Mouse (Mus musculus) lung, postnatal 36 days (tissue): ENCODE results near the gene Blvrb.
A peak's percentile ranks its signal among the peaks of the same experiment; 100 is the strongest.

Source experiments
- DNase-seq: peaks from one replicate; pipeline ENCODE4 v3.0.0; 2022; ENCODE audit warnings: mixed read lengths

The Blvrb gene

DNA sequence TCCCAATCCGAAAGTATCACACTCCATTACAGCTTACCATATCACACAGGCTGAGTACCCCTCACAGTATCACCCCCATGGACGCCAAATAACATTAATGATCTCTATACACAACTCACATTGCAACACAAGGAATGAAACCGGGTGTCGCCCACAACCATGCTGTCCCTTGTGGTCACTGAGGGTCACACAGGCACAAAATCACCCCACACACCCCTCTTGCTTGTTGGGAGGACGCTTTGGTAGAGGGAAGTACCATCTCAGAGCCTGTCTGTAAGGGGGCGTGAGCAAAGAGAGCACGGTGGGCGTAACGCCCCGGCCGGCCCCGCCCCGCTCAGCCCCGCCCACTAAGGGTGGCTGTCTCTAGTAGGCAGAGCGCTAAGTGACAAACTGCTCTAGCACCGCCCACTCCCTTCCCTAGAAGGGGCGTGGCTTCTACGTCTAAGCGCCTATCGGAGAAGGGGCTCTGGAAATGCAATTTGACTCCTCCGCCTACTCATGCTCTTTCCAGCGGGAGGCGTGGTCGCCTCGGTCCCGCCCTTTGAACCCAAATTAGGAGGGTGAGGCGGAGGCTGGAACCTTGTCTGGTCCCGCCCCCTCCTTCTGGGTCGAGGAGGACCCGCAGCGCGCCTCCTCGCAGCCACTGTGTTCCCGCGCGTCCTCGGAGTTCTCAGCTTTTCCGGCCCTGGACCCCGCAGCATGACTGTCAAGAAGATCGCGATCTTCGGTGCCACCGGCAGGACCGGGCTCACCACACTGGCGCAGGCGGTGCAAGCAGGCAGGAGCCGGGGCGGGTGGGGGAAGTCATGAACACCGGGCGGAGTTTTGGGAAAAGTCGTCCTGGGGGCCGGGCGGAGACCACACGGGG, at the start of gene Blvrb, which contains the start of gene Sptbn4:
Gene Blvrb (plus strand): TSS at position 560 of the 868 bp plus-strand sequence.
Gene Sptbn4 (minus strand): TSS at position 268 of the 868 bp plus-strand sequence.
- DNase-seq = peak; percentile 100

DNA sequence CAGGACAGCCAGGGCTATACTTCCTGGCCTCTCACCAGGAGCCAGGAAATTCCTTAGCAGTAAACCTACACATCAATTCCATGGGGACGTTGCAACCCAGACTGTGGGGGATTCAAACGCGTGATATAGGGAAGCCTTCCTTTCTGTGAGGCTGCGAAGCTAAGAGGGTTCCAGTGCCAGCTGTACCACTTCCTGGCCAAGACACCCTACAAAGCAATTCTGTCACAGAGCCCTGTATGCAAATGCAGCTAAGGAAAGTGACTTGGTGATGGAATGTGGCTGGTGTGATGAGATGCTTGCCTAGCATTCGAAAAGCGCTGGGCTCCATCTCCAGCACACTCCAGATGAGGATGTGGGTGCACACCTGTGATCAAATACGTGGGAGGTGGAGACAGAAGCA, 47.2 kb upstream of the Blvrb start:
- no peak for DNase-seq

DNA sequence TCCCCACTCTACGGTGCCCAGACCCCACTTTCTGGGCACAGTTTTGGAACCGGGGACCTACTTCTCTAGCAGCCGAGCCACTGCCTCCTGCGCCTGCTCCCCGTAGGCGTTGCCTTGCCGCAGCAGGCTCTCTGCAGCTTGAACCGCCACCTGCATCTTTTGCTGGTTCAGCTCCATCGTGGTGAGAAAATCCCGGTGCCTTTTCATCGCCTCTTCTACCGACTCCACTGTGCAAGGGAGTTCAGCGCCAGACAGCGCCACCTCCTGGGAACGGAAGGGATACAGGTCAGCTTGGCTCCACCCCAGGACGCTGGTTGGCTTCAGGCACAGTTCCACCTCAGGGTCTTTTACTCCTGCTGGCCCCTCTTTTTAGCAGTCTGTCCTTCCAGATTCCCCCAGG, 45.1 kb upstream of the Blvrb start:
- DNase-seq = peak; percentile 76

DNA sequence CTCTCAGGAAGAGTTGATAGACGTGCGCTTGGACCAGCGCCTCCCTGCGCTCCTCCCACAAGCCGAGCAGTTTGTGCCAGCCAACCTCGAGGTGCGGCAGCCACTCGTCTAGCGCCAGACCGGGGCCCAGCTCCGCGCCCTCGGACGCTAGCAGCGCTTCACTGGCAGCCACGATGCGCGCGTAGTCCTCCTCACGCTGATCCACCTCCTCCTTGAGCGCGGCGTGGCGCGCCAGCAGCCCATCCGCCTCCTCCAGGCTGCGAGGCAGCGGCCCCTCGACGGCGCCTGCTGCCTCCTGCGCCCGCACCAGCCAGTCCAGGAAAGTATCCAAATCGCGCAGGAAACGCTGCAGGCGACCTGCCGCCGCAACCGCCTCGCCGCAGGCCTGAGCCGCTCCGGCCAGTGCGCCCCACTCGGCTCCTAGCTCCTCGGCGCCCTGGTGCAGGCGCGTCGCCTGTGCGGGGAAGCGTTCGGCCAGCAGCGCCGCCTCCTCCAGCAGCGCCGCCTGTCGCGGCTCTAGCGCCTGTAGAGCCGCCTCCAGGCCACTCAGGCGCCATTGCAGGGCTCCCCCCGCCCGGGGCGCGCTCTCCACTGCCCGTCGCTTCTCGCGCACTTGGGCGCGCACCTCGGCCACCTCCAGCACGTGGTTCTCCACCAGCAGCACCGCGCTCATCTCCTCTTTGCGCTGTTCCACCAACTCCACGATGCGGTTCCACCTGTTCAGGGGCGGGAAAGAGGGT, 43.4 kb upstream of the Blvrb start:
- DNase-seq = no peak

DNA sequence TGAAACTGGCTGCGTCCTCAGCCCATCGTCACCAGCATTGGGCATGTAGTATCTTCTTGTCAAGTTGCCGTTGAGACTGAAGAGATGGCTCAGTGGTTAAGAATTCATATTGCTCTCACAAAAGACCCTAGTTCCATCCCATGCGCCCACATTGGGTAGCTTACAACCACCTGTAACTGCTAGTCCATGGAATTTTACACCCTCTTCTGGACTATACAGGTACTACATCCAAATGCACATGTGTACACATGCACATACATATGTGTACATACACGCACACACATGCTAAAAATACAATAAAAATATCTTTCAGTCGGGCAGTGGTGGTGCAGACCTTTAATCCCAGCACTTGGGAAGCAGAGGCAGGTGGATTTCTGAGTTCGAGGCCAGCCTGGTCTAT, 41.3 kb upstream of the Blvrb start:
- DNase-seq = no peak

DNA sequence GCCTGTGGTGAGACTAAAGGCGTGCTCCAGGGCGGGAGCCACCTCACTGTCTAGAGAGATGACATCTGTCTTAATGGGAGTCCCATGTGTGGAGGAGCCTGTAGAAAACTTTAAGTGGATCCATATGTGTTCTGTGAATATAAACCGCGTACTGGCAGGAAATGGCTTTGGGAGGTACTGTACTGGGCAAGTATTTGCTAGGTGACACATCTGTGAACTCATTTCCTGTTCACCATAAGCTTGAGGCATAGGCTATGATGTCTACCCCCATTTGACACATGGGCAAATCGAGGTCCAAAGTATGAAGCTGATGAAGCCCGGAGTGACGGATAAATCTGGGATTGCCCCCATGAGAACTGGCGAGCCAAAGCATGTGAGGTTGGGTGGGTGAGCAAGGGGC, 40.0 kb upstream of the Blvrb start:
- DNase-seq = no peak

DNA sequence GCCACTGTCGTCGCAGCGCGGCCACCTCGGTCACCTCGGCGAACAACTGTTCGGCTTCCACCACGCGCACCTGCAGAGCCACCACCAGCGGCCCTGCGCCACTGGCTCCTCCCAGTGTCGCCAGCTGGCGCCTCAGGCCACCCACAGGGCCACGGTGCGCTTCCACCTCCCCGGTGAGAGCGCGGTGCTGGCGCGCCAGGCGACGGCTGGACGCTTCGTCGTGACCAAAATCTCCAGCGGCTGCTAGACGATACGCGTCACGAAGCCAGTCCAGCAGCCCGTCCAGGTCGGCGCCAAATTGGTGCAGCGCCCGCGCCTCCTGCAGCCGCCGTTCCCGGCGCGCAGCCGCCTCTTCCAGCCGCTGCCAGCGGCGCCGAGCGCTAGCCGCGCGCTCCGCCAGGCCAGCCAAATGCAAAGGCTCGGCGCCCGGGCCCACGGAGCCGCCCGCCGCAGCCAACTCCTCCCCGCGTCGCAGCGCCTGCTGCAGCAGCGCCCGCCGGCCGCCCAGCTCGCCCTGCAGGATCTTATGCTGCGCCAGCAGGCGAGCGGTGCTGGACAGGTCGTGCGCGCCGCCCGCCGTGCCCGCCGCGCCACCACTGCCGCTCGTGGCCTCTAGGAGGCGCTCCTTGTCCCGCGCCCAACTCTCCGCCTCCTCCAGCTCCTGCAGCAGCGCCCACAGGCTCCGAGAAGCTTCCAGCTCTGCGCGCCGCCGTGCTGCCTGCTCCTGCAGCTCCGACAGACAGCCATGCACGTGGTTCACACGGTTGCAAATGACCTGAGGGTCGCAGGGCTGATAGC, 39.2 kb upstream of the Blvrb start:
- DNase-seq = peak; percentile 61

DNA sequence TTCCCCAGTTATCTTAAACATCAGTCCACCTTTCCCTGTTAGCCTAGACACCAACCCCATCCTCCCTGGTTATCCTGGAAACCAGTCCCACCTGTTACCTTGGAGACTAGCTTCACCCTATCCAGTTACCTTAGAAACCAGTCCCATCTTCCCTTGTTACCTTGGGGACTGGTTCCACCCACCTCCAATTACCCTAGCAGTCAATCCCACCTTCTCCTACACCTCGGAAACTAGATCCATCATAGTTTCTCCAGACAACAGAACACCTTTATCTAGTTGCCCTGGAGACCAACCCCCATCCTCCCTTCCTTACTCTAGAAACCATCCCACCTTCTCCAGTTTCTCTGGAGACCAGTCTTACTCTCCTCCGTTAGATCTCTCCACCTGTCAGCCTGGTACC, 30.6 kb upstream of the Blvrb start:
- DNase-seq = no peak

DNA sequence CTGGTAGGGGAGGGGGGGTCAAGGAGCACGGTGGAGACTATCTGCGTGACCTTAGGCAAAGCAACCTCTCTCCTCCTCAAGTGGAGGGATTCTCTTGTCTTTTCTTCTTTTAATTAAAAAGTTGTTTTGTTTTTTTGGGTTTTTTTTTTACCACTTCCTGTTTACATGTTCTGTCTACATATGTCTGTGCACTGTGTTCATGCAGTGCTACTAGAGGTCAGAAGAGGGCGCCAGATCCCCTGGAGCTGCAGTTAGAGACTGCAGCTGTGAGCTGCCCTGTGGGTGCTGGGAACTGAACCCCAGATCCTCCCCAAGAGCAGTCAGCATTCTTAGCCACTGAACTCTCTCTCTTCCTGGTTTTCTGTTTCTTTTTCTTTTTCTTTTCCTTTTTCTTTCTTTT, 28.7 kb upstream of the Blvrb start:
- no peak for DNase-seq

DNA sequence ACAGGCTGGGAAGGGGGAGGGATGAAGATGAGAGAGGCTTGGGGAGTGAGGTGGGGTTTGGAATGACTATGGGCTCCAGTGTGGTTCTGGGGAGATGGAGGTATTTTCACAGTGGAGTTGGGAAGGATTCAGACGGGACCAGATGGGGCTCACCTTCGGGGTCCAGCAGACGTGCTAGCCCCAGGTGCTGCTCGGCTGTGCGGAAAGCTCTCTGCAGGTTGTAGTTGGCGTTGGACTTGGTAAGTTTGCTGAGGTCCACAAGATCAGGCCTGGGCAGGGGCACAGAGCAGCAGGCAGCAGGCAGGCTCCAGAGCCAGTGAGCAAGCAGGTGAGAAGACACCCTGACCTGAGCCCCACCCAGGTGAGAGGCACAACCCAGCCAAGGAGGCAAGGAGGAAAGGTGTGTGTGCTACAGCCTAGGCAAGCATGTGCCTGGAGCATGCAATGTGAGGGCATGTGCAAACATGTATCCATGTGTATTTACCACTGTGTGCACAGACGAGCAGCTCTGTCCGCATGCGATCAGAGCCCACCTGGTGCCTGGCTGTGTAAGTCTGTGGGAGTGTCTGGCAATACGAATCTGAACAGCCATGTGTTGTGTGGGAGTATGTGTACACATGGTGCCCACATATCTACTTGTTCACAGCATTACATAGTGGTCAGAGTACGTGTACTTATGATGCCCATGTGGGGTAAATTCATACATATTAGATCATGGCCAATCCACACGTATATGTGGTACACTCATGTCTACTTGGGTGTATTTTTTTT, 24.0 kb upstream of the Blvrb start:
- DNase-seq = no peak

DNA sequence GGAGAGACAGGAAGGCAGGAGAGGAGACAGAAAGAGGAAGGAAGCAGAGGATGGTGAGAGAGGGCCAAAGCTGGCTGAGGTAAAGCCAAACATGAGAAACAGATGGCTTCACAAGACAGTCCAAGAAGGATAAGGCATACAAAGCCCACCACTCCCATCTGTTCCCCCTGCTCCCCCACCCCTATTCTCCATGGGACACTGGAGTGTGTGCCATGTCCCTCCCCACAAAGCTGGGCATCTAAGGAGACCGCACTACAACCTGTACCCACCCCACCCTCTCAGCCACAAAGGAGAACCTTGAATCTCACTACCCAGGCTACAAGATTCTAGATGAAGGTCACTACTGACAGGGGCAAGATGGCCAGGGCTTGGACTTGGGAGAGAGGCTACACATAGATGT, 20.4 kb upstream of the Blvrb start:
- DNase-seq = no peak

DNA sequence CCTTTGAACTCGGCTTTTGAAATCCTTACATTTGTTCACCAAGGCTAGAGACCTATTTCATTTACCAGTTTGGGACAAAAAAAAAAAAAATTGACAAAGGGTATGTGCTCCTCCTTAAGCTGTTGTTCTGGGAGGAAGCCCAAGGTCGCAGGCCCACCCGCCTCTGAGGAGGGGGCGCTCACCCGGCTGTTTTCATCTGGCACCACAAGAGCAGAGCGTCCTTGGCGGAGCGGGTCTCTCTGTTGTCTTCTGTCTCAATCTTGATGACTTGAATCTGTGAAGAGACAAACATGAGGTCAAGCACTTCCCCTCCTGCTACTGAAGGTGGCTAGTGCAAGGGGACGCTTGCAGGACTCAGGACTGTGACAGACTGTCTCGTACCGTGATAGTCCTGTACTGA, 19.8 kb upstream of the Blvrb start:
- DNase-seq = no peak

DNA sequence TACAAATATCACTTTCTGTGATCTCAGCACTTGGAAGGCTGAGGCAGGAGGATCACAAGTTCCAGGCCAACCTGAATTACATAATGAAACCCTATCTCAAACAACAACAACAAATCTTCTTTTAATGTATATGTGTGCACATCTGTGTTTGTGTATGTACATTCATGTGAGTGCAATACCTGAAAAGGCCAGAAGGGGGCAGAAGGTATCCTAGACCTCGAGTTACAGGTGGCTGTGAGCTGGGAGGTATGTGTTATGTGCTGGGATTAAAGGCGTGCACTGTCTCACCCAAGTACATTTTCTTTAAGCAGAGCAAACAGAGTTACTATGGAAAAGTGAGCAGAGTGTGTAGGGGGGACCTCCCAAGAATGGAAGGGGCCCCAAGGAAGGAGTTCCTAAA, 18.6 kb upstream of the Blvrb start:
- no peak for DNase-seq

DNA sequence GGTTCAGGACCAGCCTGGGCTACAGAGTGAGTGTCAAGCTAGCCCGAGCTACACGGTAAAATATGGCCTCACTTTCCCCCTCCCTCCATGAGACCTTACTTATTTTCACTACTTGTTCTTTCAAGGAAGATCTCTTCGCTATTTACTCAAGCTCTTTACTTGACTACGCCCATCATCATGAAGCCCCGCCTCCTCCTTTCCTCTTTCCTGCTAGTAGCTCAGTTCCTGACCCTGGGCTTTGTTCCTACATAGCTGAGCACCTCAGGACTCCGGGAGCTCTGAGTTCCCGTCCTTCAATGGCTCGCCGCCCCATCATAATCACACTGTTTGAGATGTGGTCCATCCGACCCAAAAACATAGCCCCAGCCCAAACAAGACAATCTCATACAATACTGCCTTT, 14.4 kb upstream of the Blvrb start:
- peak; percentile 31 for DNase-seq

DNA sequence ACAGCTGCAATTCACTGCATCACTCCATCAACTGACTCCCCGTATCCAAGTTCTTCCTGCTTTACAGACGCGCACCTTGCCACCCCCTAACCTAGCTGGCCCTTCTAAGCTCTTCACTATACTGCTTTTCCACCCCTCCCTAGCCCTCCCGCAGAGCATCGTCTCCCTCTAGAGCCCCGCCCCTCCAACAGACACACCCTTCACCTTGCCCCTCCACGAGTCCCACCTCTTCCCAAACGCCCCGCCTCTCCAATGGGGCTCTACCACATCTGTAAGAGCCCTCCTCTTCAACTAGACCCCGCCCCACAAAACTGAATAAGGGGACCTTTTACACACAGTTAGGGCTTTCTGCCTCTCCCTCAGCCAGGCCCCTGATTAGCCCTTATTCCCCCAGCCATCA, 14.0 kb upstream of the Blvrb start:
- DNase-seq = no peak

DNA sequence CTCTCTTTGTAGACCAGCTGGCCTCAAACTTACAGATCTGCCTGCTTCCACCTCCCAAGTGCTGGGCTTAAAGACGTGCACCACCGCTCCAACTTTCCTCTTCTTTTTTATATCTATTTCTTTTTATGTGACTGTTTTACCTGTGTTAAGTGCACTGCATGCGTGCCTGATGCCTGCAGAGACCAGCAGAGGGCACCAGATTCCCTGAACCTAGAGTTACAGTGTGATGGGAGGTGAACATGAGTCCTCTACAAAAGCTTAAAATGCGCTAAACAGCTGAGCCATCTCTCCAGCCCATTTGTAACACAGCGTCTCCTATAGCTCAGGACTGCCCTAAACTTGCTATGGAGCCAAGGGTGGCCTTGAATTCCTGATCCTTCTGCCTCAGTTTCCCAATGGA, 10.2 kb upstream of the Blvrb start:
- peak; percentile 46 for DNase-seq

DNA sequence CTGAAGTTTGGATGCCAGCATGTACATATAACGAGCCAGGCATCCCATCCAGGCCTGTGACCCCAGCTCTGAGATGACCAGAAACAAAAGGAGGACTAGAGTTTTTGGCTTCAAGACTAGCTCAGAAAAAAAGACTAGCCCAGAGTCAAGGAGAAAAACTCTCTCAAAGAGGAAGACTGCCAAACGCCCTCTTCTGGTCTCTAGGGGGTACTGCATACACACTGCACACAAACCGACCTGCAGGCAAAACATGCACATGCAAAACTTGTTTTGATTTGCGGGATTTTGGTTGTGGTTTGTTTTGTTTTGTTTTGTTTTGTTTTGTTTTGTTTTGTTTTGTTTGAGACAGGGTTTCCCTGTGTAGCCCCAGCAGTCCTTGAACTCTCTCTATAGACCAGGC, 7.8 kb upstream of the Blvrb start:
- DNase-seq = no peak

DNA sequence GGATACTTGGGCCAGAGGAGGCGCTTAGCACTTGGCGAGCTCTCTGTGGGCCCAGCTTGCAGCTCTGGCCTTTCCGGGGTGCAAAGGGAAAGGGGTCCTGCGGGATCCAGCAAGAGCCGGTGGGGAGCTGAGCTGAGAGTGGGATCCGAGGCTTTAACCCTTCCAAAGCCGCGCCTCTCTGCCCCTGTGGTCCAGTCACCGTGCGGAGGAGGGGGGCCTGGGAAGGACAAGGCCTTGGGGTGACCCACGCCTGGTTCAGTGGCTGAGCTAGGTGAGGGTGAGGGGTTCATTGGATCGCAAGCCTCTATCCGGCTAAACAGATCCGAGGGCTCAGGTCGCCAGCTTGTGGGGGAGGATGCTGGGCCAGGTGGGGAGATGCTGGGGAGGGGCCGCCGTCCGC, 1.7 kb upstream of the Blvrb start:
- no peak for DNase-seq

DNA sequence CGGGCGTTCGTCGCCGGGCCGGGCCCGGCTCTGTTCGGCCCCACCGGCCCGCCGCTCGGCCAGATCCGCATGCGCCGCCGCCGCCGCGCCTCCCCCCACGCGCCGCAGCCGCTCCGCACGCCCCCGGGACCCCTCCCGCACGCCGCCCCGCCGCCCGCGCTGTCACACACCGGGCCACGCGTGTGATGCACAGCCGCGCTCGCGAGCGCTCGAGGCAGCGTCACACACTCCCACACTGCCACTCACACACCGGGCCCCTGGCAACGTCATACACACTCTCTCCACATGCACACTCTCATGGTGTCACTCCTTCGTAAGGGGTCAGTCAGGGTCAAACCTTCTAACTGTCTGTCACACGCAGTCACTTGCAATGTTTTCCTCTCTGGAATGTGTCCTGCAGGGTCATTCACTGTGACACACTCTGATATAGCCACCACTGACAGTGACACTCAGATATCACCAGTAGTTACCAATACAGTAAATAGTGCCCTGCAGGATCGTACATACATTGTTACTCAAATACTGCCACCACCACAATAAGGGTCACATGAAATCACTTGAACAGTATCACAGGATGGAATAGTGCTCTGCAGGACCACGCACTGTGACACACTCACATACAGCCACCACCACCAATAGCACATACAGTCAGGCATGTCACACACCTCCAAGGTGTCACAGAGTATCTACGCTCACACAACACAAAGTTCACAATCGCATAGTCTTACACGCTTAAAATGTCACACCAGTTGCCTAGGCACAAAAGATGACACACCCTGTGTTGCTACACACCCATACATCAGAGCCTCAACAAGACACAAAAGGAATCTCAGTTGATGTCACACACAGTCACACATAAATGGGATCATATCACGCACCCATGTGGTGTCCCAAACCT, 1.0 kb upstream of the Blvrb start:
- DNase-seq = peak; percentile 29

DNA sequence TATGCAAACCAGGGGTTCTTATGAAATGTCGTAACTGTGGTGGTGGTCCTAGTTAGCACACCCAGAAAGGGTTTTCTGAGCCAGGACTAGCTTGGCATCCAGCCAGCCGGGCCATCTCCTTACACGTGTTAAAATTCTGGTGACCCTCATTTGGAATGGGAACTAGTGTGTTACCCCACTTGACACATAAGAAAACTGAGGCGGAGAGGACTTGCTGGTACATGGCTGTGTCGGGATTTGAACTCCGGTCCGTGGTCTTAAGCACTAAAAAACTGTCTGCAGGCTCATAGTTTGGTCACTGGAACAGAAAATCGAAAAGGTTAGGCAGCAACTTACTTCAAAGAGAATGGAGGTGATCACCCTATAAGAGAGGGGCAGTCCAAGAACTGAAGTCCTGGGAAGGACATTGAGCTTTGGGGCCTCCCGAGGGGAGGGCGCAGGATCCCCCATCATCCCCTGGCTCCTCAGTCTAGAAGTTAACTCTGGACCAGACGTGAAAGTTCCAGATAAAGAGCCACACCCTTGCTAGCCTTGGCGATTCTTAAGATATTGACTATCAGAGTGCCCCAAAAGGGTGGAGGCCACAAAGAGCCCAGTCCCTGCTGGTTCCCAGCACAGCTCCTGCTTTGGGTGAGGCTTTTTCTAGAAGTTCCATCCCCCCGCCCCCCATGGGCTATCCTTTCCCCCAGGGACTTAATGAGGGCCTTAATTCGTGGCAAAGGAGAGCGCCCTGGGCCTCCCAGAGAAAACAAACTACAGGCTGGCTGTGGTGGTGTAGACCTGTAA, 836 bp downstream of the Blvrb start:
- DNase-seq = peak; percentile 22
